Mouse (Mus musculus): Measurements from ENCODE around the gene Tpd52l2.
A peak's percentile ranks its signal among the peaks of the same experiment; 100 is the strongest.

The Tpd52l2 gene

DNA sequence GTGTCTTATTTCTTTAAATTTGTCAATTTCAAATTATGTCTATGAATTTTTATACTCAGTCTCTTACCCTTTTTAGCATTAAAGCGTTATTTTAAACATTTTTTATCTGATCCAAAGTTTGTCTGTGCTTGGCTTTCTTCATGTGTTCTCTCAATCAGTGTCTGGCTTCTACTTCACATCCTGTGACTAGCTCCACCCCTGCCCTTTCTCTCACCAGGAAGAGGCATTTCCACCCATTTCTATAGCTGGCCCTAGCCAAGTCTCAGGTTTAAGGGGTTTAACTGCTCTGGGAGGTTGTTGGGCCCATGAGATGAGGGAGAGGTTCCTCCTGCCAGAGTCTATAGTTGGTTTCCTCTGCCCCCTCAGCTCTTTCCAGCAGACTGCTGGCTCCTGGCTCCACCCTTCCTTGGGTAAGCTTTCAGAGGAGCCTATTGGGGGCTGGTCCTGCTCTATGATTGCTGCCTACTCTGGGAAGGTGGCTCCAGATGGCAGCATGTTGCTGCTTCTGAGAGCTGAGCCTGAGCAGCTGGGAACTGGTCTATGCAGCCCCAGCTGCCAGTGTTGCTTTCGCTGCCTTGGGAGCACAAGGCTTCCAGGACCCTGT lies 40.6 kb downstream of the Tpd52l2 start:
- DNase-seq (ENCODE audit: low spot score in 2 of 2), result peak; percentile 36 to 40

DNA sequence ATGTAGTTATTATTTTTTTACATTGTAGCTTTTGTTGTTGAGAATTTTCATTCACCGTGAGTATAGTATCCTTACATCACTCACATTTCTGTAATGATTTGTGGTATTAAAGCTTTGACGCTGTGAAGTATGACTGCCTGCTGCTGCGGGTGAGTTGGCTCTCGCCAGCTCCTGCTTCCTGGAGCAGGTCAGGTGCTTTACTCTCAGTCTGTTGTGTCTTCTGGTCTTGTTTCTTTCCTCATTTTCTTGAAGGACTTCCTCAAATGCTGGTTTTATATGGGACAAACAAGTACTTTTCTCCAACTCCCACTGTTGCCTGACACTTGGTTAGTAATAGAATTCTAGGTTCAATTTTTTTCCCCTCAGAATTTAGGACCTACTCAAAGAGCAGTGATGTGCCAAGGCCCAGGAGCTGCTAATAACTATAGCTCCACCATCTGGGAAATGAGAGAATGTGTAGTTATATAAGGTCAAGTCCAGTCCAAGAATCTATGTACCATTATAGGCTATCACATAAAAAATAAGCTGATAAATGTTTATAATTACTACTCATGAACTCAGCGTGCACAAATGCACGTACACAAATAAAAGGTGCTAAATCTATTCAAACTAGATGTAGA lies 44.9 kb downstream of the Tpd52l2 start:
- no peak for DNase-seq (ENCODE audit: low spot score in 2 of 2)

DNA sequence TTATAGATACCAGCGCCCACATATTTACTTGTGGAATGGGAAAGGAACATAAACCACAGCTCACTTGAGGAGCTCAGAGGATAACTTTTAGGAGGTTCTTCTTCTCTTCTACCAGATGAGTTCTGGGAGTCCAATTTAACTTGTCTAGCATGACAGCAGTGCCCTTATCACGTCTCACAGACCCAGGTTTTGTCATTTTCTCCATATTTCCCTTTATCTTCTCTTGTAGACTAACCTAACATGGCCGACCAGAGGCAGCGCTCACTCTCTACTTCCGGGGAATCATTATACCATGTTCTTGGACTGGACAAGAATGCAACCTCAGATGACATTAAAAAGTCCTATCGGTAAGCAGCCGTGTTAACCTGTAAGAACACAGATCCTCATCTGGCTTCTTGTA lies 49.2 kb downstream of the Tpd52l2 start:
- DNase-seq (ENCODE audit: low spot score in 2 of 2), result no peak

DNA sequence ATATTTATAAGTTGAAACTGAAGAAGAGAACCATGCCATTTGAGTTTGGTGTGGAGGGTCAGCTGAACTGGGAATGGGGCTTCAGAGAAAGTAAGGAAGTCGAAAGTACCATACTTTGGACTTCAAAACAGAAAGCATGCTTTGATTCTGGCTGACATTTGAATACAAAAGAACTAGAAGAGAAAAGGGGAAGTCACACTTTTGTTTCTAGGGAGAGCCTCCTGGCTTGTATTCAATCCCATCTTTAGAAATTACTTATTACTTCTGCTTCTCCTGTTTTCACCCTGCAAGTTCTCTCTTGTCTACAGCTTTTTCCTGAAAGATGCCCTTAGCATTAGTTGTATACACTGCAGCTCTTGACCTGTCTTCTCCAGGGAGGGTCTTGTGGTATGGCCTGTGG lies 51.3 kb downstream of the Tpd52l2 start:
- no peak for DNase-seq (ENCODE audit: low spot score in 2 of 2)

DNA sequence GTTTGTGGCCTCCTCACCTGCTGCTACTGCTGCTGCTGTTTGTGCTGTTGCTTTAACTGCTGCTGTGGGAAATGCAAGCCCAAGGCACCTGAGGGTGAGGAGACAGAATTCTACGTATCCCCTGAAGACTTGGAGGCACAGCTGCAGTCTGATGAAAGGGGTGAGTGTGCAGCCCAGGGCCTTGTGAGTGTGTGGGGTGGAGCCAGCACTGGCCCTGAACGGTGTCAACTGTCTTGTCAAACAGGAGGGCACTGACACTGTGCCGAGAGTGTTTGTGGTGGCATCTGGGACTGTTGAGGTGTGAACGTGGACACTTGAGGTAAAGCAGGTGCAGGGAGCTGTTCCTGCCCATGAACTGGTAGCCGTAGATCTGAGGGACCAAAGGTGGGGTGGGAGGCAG lies 51.7 kb downstream of the Tpd52l2 start:
- no peak for DNase-seq (ENCODE audit: low spot score in 2 of 2)

DNA sequence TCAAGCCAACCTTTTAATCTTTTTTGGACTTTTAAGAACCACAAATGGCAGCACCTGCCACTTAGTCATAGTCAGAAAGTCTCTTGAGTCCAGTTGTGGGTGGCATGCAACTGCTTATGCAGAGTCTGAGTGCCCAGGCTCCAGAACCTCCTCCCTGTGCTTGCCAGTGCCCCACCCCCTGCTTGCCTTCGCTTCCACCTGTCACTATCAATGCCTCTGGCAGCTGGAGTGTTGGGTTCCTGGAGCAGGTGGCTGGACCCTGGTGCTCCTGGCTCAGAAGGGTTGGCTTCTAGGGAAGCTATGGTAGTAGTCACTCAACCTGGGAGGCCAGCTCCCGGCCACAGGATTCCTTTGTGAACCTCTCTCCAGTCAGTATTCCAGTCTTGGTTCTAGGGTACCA lies 53.3 kb downstream of the Tpd52l2 start:
- no peak for DNase-seq (ENCODE audit: low spot score in 2 of 2)

DNA sequence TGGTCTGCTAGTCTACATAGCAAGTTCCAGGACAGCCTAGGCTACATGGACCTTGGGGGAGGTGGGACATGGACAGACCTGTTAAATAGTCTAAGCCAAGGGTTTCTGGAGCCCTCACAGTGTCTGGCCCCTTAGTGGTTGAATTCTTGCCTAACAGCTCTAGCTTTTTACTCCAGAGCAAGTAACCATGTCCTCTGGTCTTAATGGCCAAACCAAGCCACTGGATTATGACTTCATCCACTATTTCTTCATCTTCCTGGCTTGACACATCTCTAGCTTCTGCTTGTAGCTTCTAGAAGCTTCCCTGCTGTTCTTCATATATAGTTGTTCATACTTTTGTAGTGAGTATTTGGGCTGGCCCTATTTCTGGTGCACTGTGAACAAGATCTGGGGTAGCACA lies 56.8 kb downstream of the Tpd52l2 start:
- DNase-seq (ENCODE audit: low spot score in 2 of 2), result no peak

DNA sequence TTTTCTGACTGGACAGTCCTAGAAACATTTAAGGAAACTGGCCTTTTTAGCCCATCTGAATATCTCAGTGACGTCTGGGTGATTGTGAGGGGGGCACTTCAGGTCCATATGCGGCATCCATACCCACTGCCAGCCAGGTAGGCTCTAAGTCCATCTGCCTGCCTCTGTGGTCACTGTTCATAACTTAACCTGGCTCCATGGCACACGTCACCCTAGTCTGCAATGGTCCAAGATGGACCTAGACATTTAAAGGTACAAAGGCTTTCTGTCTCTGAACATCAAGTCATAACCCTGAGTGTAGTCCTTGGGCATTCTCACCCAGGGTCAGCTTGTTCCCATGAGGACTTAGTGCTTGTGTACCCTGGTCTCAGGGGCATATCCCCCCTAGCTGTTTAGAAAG lies 70.4 kb downstream of the Tpd52l2 start:
- DNase-seq (ENCODE audit: low spot score in 2 of 2), result no peak
